Mouse (Mus musculus): ENCODE data around the gene Snx29.
A peak's percentile ranks its signal among the peaks of the same experiment; 100 is the strongest.

DNA sequence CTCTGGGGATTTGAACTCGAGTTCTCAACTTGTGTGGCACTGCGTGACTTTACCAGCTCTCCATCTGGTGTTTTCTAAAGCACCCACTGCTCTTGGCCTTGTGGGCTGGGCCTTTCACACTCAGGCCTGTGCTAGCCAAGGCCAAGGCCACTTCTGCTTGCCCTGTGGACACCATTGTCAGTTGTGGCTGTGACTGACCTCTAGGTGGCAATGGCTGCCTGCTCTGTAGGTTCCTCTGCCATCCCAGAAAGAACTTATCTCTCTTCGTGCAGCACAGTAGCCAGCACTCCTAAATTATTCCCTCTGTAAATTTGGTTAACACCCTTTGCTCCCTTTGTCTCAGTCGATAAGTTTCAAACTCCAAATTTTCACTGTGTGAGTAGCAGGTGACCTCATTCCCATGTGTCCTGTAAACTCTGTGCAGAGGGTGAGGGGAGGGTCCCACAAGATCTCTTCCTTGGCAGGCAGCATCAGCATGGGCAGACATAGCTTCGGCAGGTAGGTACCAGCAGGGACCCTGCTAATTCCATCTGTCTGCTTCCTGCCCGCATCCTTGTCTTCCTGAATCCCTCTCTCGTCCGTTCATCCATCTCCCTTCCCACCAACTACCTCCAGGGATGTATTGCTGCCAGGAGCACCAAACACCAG is 375.1 kb downstream of the Snx29 start:
- TF ChIP-seq POLR2A (IDR thresholded peaks at IDR 0.05; ENCODE audit: insufficient read depth, low read depth, low read length) (no peak), CTCF (IDR thresholded peaks at IDR 0.05) (peak; percentile 75)

Measured in heart, adult 2 months (tissue).